Mouse (Mus musculus): ENCODE data around the gene Lck.

DNA sequence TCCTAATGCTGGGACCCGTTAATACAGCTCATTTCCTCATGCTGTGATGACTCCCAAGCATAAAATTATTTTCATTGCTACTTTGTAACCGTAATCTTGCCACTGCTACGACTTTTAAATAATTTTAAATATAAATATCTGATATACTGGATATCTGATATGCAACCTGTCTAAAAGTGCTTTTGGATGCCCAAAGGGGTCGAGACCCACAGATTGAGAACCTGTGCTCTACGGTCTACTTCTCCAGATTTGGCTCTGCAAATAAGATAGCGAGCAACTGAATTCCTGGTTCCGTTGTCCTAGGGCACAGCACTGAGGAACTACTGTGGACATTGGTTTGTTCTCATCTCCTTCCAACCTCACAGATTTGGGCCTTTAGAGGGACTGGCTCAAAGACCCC lies 4.2 kb upstream of the Lck start:
- no peak for TF ChIP-seq MAX (IDR thresholded peaks at IDR 0.05; ENCODE audit: low read depth)
- TF ChIP-seq POLR2A (IDR thresholded peaks at IDR 0.05; ENCODE audit: insufficient read length, low read depth) = no peak
- TF ChIP-seq REST (IDR thresholded peaks at IDR 0.05; ENCODE audit: insufficient read depth, insufficient read length) = no peak
- TF ChIP-seq TCF3 (IDR thresholded peaks at IDR 0.05; ENCODE audit: insufficient read length, low read depth) = no peak

Measured in myocyte (in vitro differentiated cells).